Mouse (Mus musculus) gastrocnemius, adult 2 months (tissue): Measurements from ENCODE around the gene 4930438A08Rik. TPM values are rescaled to one million over a fixed set of nuclear protein-coding genes. Genes with fewer than 3 reads are reported as not detected.

Source experiments
- DNase-seq: peaks from one replicate; pipeline ENCODE4 v3.0.0; 2022
- H3K27ac ChIP-seq: fragments of 200-600 bp; 2 replicates; pipeline ENCODE4 v1.8.1; 2022; ENCODE audit warnings: mild to moderate bottlenecking
- H3K4me3 ChIP-seq: fragments of 200-600 bp; 2 replicates; pipeline ENCODE4 v1.8.1; 2022; ENCODE audit warnings: mild to moderate bottlenecking, moderate library complexity
- CTCF ChIP-seq: fragments of 200-600 bp; IDR thresholded peaks from 2 replicates; pipeline ENCODE4 v1.8.1; 2022; ENCODE audit warnings: antibody characterized with exemption, mild to moderate bottlenecking, moderate library complexity
- intact Hi-C: fragments of 180-260 bp; cut with DNase I; formaldehyde crosslinking; loops from one replicate; pipeline ENCODE4 v1.15.1; 2025
- total RNA-seq, 2 experiments: library from RNA; stranded (reverse); gene quantifications; 2 replicates each; pipeline ENCODE4 v1.2.3; 2021

4930438A08Rik gene
- total RNA-seq, 2 experiments from 2014 or later, result not detected

GRCm38 (mm10) chr11:58250550-58250949 is 24.0 kb upstream of the 4930438A08Rik start:
- TF ChIP-seq CTCF, result no peak
- Histone ChIP-seq H3K27ac (no peak overlapping the region), H3K4me3 (no peak overlapping the region)
- intact Hi-C loops, result no loop called here
- no peak for DNase-seq

GRCm38 (mm10) chr11:58254411-58254810 is 20.2 kb upstream of the 4930438A08Rik start:
- no peak for TF ChIP-seq CTCF
- no peak for DNase-seq
- H3K27ac ChIP-seq, result no peak overlapping the region
- intact Hi-C loops, result no loop called here
- no peak overlapping the region for H3K4me3 ChIP-seq

GRCm38 (mm10) chr11:58257816-58258215 is 16.8 kb upstream of the 4930438A08Rik start:
- DNase-seq, result no peak
- no peak overlapping the region for H3K4me3 ChIP-seq
- no peak for TF ChIP-seq CTCF
- H3K27ac ChIP-seq, result no peak overlapping the region
- intact Hi-C loops, result no loop called here

- no peak for TF ChIP-seq CTCF
- no peak overlapping the region for H3K4me3 ChIP-seq
- DNase-seq, result no peak
- intact Hi-C loops, result no loop called here
- H3K27ac ChIP-seq, result no peak overlapping the region
These were observed 14.4 kb upstream of the 4930438A08Rik start for GRCm38 (mm10) chr11:58260156-58260555.

GRCm38 (mm10) chr11:58261826-58262225 is 12.8 kb upstream of the 4930438A08Rik start:
- Histone ChIP-seq H3K4me3 (no peak overlapping the region), H3K27ac (no peak overlapping the region)
- intact Hi-C loops, result no loop called here
- no peak for DNase-seq
- no peak for TF ChIP-seq CTCF

- intact Hi-C loops, result no loop called here
- no peak overlapping the region for H3K4me3 ChIP-seq
- H3K27ac ChIP-seq, result no peak overlapping the region
- no peak for TF ChIP-seq CTCF
- DNase-seq, result no peak
These were observed 12.3 kb upstream of the 4930438A08Rik start for GRCm38 (mm10) chr11:58262336-58262735.

GRCm38 (mm10) chr11:58263516-58263915 is 11.1 kb upstream of the 4930438A08Rik start:
- Histone ChIP-seq H3K4me3 (no peak overlapping the region), H3K27ac (no peak overlapping the region)
- DNase-seq, result no peak
- intact Hi-C loops, result no loop called here
- TF ChIP-seq CTCF, result no peak

- TF ChIP-seq CTCF, result no peak
- Histone ChIP-seq H3K27ac (no peak overlapping the region), H3K4me3 (no peak overlapping the region)
- intact Hi-C loops, result no loop called here
- DNase-seq, result no peak
These were observed 10.1 kb upstream of the 4930438A08Rik start for GRCm38 (mm10) chr11:58264546-58264945.

GRCm38 (mm10) chr11:58268285-58268684 is 6.3 kb upstream of the 4930438A08Rik start:
- no peak for DNase-seq
- H3K4me3 ChIP-seq, result no peak overlapping the region
- intact Hi-C loops, result no loop called here
- TF ChIP-seq CTCF, result no peak
- H3K27ac ChIP-seq, result no peak overlapping the region

- H3K4me3 ChIP-seq, result no peak overlapping the region
- H3K27ac ChIP-seq, result no peak overlapping the region
- DNase-seq, result no peak
- intact Hi-C loops, result no loop called here
- TF ChIP-seq CTCF, result no peak
These were observed 1.2 kb downstream of the 4930438A08Rik start for GRCm38 (mm10) chr11:58275756-58276155.

- no peak for DNase-seq
- Histone ChIP-seq H3K4me3 (no peak overlapping the region), H3K27ac (no peak overlapping the region)
- no peak for TF ChIP-seq CTCF
- intact Hi-C loops, result no loop called here
These were observed 7.4 kb downstream of the 4930438A08Rik start for GRCm38 (mm10) chr11:58281970-58282496.

- intact Hi-C loops, result no loop called here
- no peak for DNase-seq
- Histone ChIP-seq H3K4me3 (no peak overlapping the region), H3K27ac (no peak overlapping the region)
- TF ChIP-seq CTCF, result no peak
These were observed 7.9 kb downstream of the 4930438A08Rik start for GRCm38 (mm10) chr11:58282518-58282917.

- Histone ChIP-seq H3K27ac (no peak overlapping the region), H3K4me3 (no peak overlapping the region)
- DNase-seq, result no peak
- TF ChIP-seq CTCF, result no peak
- intact Hi-C loops, result loop anchor here (10.0 kb wide), 1 partner anchor 345 kb away; the partner anchor contains the start of gene Olfr323
These were observed 15.5 kb downstream of the 4930438A08Rik start for GRCm38 (mm10) chr11:58289992-58290682.

GRCm38 (mm10) chr11:58290812-58291211 is 16.2 kb downstream of the 4930438A08Rik start:
- DNase-seq, result no peak
- intact Hi-C loops, result loop anchor here (10.0 kb wide), 1 partner anchor 344 kb away; the partner anchor contains the start of gene Olfr323
- Histone ChIP-seq H3K4me3 (no peak overlapping the region), H3K27ac (no peak overlapping the region)
- no peak for TF ChIP-seq CTCF
